Mouse (Mus musculus) small intestine, adult 10 weeks (tissue): Measurements from ENCODE around the gene Nos1. TPM values are rescaled to one million over a fixed set of nuclear protein-coding genes. Genes with fewer than 3 reads are reported as not detected.

Source experiments
- polyA plus RNA-seq: library from polyadenylated mRNA; stranded (reverse); fragments of 350-450 nt; fragmentation: Illumina TruSeq; extraction: RNeasy Lipid Tissue Mini Kit (QIAGEN cat#74804); gene quantifications from one replicate; pipeline ENCODE4 v1.2.3, GENCODE M21; 2014; ENCODE audit warnings: low replicate concordance

Gene Nos1
- 0.26 TPM for polyA plus RNA-seq

GRCm38 (mm10) chr5:117780681-117781080 is at the start of gene Nos1:
Gene Nos1 (plus strand): TSS chr5:117781032.

GRCm38 (mm10) chr5:117976657-117977500 is 196.0 kb downstream of the Nos1 start, which contains the start of gene Fbxo21:
Gene Fbxo21 (plus strand): TSS chr5:117976730.

Other genes with a start within 250 kb of the Nos1 start
- gene Fbxo21, start 195.7 kb downstream of the Nos1 start, polyA plus RNA-seq: 2.6 TPM
- gene Tesc, start 246.7 kb downstream of the Nos1 start, polyA plus RNA-seq: not detected